Mouse (Mus musculus) thymus, adult 2 months (tissue): ENCODE data around the gene Hbb-bs.

Experiments
- CTCF ChIP-seq: fragments of 200-500 bp; IDR thresholded peaks from 2 replicates; pipeline ENCODE4 v1.5.1; 2012; ENCODE audit warnings: mild to moderate bottlenecking, control low read depth, low read length, moderate library complexity, borderline replicate concordance; ENCODE audit not compliant: control insufficient read depth, poor library complexity, insufficient read depth; ENCODE audit errors: extremely low read depth
- POLR2A ChIP-seq: fragments of 200-500 bp; IDR thresholded peaks from 2 replicates; pipeline ENCODE4 v1.6.1; 2012; ENCODE audit warnings: mild to moderate bottlenecking, low read length, control low read depth, moderate library complexity; ENCODE audit not compliant: control insufficient read depth, poor library complexity, insufficient read depth; ENCODE audit errors: extremely low read depth

DNA sequence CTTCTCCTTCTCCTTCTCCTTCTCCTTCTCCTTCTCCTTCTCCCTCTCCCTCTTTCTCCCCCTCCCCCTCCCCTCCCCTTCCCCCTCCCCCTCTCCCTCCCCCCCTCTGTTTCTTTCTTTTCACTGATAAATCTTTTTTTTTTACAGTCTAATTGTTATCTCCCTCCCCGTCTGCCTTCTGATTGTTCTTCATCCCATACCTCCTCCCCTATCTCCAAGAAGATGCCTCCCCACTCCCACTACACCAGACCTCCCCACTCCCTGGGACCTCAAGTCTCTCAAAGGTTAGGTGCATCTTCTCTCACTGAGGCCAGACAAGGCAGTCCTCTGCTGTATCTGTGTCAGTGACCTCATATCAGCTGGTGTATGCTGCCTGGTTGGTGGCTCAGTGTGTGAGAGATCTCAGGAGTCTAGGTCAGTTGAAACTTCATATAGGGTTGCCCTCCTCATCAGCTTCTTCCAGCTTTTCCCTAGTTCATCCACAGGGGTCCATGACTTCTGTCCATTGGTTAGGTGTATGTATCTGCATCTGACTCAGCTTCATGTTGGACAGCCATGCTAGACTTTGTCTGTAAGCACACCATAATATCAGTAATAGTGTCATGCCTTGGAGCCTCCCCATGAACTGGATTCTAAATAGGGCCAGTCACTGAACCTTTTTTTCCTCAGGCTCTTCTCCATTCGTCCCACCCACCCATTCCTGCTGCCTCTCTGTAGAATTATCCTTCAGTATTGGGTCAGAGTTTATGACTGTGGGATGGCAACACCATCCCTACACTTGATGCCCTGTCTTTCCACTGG is 16.8 kb upstream of the Hbb-bs start:
- TF ChIP-seq POLR2A (no peak), CTCF (no peak)
